Mouse (Mus musculus): ENCODE results near the gene Gm20538.

The Gm20538 gene

DNA sequence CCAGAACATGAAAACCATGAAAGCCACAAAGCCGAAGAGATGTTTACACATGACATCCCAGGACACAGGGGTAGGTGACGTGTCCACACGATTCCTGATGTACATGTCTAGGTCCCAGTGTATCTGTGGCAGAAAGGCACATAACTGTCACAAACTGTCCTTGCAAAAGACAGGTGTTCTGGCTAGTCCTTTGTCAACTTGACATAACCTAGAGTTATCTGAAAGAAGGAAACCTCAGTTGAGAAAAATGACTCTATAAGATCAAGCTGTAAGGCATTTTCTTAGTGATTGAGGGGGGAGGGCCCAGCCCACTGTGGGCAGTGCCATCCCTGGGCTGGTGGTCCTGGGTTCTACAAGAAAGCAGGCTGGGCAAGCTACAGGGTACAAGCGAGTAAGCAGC, at the start of gene Gm20538:
TSS of gene Gm20538 (minus strand) at position 101 of the 400 bp plus-strand sequence.
- no peak for DNase-seq (ENCODE audit: extremely low read depth, insufficient read length, low spot score)

DNA sequence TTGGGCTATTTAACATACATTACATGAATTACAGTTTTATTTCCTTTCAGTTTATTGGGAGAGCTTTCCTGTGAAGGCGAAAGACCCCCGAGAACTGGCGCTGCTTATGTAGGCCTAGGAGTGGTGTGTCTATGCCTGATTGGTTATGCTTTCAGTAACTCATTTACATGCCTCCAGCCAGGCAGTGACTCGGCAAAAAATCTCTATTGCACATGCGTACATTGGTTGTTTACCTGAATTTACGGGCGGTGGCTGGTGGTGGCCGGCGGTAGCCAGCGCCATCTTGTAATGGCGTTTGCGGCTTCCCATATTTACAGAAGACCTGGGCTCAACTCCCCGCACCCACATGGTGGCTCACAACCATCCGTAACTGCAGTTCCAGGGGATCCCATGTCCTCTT, 41.5 kb upstream of the Gm20538 start:
- no peak for DNase-seq (ENCODE audit: extremely low read depth, insufficient read length, low spot score)

DNA sequence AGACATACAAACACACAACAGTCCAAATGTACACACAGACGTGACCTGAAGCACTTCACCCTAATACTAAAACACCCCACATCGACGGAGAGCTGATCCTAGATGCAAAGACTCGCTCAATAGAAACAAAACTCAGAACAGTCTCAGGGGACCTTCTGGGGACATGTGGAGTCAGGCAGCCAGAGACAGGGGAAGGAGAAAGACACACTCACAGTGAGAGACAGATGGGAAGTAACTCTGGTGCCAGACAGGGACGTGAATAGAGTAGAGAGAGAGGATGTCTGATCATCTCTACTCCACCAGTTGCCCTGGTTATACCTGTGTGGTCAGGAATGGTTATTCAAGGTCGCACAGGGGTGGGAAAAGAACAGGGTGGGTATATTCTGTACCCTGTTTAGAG, 39.0 kb upstream of the Gm20538 start:
- DNase-seq (ENCODE audit: extremely low read depth, insufficient read length, low spot score) = no peak

DNA sequence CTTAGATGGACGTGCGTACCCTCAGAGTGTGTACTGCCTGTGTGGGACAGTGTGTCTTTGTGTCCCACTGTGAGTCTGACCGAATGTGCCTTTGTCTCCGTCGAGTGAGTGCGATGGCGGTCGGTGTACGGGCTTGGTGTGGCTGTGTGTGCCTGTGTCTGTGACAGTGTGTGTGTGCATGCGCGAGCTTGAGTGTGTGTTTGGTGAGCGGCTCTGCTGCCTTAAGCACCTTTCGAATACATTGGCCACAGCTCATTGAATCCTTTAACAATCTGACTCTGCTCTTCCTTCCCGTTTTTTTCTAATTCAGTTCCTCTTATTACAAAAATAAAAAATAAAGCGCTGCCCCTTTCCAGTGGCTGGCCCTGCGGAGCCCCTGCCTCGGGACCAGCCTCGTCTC, 38.4 kb upstream of the Gm20538 start:
- no peak for DNase-seq (ENCODE audit: extremely low read depth, insufficient read length, low spot score)

DNA sequence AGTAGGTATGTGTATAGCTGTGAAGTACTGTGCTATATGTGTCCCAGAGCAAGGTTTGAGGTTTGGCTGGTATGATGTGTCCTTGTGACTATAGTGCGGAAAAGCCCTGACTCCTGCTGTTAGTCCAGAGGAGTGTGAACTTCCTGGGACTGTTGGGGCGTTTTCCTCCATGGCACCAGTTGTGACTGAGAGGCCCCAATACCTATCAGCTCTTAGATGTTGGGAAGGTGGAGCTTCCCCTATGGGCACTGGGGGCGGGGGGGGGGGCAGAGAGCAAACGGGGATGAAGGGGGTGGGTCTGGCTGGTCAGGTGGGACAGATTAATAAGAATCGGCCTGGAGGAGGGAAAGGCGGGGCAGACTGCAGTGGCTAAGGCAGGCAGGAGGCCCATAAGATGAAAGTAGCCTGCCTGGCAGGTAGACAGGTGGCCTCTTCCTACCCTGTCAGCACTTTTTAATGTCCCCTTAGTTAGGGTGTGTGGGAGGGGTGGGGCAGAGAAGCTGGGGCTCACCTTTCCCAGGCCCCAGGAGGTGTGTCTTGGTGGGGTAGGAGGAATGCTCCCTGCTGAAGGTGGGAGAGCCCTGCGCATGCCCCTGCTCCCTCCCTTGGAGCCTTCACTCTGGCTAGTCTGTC, 37.1 kb upstream of the Gm20538 start:
- DNase-seq (ENCODE audit: extremely low read depth, insufficient read length, low spot score) = no peak

DNA sequence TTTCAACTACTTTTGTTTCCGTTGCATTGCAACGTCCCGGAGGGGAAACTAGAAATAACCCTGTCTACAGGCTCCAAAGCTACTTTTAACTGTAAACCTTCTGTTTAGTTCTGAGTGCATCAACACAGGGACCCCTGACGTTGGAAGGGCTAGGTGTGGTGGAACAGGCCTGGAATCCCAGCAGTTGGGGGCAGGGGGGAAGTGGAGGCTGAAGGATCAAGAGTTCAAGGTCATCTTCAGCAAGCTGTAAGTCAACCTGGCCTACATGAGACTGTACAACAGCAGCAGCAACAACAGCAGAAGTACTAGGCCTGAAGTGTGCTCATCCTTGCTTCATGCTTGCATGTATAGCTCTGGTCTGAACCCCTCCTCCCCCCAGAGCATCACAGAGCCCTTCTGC, 35.4 kb upstream of the Gm20538 start:
- no peak for DNase-seq (ENCODE audit: extremely low read depth, insufficient read length, low spot score)

DNA sequence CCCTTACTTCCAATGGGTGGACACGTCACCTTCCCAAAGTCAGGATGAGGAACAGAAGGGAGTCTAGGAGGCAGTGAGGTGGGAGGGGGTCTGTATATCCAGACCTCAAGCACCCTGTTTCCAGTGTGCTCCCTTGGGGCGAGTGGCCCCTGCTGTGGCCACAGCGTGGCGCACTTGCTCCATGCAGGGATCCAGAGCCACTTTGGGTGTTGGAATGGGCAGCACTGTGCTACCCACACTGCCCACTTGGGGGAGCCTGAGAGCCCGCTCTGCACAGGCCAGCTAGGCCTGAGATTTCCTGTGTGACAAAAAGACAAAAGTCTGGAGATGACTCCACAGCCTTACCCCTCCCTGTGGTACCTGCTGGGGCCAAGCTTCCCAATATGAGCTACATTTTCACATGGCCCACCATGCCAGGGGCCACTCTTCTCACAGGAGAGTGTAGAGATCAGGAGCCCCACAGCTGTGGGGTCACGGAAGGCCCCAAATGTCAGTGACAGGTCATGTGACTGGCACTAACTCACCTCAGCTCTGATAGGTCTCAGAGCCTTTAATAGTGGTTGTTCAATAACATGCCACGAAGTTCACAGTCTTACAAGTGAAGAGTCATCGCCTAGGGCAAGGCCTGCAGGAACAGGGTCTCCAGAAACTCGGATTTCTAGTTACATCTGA, 30.1 kb upstream of the Gm20538 start:
- peak; percentile 76 for DNase-seq (ENCODE audit: extremely low read depth, insufficient read length, low spot score)

DNA sequence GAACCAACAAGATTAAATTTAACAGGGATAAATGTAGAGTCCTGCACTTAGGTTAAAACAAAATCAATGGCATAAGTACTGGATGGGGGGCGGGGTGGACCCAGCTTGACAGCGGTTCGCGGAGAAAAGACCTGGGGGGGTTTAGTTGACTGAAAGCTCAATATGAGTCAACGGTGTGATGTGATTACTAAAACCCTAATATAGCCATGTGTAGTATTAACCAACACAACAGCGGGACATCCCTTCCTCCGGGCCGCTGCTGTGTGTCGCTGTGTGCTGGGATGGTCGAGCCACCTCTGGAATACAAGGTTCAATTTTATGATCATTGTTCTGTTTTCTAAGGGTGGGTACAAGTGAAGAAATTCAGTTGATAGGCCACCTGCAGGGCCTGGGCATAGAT, 29.5 kb upstream of the Gm20538 start:
- DNase-seq (ENCODE audit: extremely low read depth, insufficient read length, low spot score) = no peak

DNA sequence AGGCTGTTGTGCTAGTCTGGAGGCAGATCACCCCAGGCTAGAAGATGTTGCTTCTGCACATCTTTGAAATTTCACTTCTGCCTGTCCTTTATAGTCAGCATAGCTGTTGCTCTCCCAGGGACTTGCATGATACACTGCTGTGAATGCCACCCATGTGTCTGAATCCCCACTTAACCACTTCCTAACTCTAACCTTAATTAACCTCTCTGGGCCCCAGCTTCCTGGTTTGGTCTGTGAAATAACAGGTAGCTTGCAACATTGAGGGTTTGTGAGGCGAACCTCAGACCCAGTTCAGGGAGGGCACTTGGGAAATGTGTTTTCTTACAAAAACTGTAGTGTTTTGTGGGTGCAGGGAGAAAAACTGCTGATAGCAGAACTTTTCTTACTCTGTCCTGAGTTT, 25.4 kb upstream of the Gm20538 start:
- DNase-seq (ENCODE audit: extremely low read depth, insufficient read length, low spot score) = no peak

DNA sequence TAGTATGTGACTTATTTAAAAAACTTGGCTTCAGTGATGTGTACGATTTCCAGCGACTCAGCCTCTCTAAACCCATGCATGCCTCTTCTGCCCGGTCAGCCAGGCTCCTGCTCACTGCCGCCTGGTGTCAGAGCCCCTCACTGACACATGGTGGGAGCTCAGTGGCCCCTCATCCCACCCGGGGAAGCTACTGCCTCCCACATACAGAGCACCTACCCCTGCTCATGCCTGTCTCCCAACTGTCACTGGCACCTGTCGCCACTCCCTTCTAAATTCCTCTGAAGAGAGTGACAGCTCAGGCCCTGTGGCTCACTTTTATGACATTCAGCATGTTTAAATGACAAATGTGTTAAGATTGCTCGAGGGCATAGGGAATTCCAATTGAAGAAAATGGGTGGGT, 23.6 kb upstream of the Gm20538 start:
- no peak for DNase-seq (ENCODE audit: extremely low read depth, insufficient read length, low spot score)

DNA sequence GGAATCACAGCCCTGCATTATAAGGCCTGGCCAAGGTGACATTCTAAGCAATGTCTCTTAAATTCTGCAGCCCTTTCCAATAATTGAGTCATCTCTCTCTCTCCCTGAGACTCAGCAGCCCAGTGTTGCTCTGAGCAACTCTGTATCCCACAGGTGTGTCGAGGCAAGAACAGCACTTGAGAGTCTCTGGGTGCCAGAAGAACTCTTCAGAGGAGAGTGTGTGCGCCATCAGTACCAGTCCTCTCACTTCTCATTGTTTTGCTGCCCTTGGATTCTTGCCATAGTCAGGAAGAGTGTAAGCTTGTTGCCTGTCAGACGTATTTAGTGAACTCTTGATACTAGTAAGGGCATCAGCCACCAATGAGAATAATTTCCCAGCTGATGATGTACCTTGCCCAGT, 15.1 kb upstream of the Gm20538 start:
- DNase-seq (ENCODE audit: extremely low read depth, insufficient read length, low spot score) = no peak

DNA sequence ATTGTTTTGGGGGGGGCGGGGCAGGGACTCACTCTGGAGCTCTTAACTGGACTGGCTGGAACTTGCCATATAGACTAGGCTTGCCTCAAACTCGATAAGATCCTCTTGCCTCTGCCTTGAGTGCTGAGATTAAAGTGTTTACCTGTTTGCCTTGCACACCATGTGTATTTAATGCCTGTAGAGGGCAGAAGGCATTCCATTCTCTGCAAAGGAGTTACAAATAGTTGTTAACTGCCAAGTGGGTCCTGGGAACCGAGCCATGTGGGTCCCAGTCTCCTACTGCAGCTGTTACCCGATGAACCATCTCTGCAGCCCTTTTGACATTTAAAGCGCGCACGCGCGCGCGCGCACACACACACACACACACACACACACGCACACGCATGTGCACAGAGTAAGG, 11.4 kb upstream of the Gm20538 start:
- no peak for DNase-seq (ENCODE audit: extremely low read depth, insufficient read length, low spot score)

DNA sequence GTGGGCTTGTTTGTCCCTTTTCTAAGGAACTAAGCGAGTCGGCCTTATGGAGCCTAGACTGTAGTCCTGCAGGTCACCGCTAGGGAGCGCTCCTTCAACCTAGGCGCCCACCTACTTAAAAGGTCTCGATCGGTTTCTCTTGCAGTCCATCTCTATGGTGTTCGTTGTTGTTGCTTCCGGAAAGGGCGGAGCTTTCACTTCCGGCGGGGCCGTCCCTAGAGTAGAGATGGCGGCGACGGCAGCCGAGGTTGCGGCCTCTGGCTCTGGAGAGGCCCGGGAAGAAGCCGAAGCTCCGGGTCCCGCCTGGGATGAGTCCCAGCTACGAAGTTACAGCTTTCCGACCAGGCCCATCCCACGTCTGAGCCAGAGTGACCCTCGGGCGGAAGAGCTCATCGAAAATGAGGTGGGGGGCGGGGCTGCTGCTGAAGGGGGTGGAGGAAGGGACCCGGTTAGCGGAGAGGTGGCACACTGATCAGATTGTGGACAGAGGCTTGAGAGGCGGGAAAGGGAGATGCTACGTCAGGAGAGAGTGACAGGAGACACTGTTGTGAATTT, 10.1 kb upstream of the Gm20538 start, which contains the start of gene Hif1an:
TSS of gene Hif1an (plus strand) at position 199 of the 555 bp plus-strand sequence.
- DNase-seq (ENCODE audit: extremely low read depth, insufficient read length, low spot score) = peak; percentile 88

DNA sequence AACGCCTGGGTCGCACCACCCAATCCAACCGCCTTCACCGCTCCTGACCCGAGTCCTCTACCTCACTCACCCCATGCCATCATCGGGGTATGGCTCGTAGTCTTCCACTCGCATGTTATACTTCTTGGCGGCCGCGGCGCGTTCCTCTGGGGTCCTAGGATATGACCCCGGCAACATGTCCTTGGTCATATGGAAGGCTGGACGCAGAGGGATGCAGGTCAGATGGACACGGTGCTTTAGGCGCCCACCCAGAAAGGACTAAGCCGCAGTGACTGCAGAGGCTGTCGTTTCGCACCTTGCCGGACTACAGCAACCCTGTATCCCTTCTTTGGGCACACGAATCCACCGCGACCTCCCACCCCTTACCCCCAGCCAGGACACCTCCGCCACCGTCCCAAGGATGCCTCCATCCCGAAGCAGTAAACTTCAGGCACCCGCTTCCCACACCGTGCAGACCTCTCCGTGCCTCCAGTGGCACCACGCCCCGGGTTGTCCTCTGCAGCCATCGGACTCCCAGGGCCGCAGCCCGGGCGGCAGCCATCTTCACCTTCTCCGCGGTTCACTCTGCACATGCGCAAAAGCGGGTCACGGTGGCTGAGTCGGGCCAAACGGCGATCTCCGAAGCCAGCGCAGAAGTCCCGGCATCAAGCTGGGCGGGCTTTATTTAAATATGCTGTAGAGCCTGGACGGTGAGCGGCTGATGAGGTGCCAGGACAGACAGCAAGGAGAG, 2.4 kb upstream of the Gm20538 start, which contains the start of gene Ndufb8:
TSS of gene Ndufb8 (minus strand) at position 580 of the 730 bp plus-strand sequence.
- DNase-seq (ENCODE audit: extremely low read depth, insufficient read length, low spot score) = peak; percentile 91

DNA sequence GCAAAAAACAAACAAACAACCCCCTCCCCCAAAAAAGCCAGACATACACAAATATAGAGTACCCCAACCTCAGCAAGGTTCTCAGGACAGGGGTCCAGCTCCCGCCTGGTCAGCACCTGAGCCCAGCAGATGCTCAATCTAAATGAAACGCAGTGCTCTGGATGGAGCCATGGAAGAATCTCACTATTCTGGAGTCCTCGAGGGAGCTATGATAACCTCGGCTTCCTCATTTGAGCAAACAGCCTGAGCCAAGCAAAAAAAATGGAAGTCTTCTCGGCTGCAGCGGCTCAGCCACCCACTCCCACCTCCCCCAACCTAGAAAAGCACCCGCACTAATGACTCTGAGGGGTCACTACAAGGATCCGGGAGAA, 1.8 kb upstream of the Gm20538 start:
- DNase-seq (ENCODE audit: extremely low read depth, insufficient read length, low spot score) = peak; percentile 28

DNA sequence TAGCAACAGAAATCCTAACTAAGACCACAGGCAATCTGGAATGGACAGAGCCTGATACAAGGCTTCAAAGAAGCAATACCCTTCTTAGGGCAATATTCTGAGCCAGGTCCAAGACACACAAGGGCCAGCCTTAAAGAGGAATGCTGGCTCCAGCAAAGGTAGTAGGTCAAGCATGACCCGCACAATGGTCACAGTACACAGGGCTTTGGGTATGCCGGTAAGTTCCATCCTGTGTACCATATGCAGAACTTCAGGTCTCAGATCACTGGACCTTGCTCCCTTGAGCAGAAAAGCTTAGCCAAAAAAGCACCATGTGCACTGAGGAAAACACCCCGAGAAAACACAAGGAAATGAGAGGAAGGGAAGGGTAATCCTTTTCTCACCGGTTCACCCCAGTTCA, 655 bp upstream of the Gm20538 start:
- DNase-seq (ENCODE audit: extremely low read depth, insufficient read length, low spot score) = no peak

DNA sequence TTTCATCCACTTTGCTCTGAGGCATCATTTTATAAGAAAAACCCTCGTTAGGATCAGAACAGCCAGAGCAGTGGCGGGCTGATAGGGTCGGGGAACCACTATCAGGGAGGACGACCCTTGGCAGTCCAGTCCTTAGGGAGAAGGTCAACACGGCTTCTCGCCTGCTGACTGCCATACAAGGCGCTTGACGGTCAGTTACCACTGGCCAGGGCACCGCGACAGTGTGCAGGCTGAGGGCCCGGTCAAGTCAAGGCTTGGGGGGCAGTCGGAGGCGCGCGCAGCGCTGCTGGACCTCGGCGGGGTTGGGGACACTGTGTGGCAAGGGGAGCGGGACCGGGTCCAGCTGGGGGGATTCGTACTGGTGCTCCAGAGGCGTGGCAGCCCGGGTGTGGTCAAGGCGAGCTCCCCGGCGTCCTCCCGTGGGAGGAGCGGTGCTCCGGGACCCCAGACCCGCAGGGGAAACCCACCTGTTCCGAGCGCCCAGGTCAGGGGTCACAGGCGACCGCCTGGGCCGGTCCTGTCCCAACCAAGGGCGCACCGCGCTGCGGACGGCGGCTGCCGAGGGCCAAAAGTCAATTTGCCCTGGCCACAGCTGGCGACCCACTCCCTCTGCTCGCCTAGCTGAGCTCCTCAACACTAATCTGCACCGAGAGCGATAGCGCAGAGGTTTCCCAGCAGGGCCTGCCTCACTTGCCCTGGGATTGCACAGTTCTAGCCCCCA, 7.2 kb downstream of the Gm20538 start, which contains the start of gene Sec31b:
TSS of gene Sec31b (minus strand) at position 544 of the 721 bp plus-strand sequence.
- peak; percentile 18 for DNase-seq (ENCODE audit: extremely low read depth, insufficient read length, low spot score)

DNA sequence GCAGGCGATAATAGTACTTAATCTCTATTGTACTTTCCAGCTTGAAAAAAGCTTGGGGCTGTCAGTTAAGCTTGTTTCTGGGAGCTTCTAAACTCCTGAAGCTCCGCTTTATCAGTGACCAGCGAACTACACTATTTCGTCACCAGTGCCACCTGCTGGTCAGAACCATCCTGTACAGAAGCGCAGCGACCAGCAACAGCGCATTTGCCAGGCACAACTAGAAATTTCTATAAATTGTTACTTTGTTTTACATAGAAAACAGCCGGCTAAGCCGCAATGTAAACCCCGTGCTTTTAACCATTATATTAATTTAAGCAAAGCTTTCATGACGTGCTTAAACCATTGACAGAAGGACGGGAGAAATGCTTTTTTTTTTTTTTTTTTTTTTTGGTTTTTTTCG, 7.9 kb downstream of the Gm20538 start:
- DNase-seq (ENCODE audit: extremely low read depth, insufficient read length, low spot score) = peak; percentile 27

DNA sequence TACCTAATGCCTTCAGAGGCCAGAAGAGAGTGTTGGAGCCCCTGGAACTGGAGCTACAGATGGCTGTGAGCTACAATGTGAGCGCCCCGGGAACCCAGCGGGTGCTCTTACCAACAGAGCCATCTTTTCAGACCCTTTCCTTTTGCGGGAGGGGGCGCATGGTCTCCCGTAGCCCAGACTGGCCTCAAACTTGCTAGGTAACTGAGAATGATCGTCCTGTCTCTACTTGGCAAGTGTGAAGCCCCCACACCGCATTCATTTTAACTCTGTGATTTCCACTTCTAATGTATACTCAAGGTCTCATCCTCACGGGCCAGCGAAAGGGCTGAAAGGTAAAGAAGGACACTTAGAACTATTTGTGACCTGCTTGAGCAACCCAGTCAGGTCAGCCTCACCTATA, 8.3 kb downstream of the Gm20538 start:
- DNase-seq (ENCODE audit: extremely low read depth, insufficient read length, low spot score) = no peak

DNA sequence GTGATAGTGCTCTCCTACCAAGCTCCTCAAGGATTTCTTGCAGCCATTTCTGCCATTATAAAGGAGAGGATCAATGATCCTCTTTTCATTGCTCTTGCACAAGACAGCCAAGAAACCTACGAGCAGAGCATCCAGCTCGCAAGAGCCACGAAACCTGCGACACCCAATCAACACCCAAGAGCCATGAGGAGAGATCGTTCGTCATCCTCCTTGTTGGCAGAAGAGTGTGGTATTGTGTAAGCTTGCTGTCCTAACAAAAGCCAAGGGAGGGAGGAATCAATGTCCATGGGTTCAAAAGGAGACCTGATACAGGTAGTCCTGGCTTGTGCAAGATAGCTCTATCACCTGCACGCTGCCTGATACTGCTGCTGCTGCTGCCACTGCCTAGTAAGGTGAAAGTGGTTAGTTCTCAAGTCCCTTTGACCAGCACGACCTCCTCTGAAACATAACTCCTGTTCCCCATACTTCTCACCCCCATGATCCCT, 9.9 kb downstream of the Gm20538 start:
- no peak for DNase-seq (ENCODE audit: extremely low read depth, insufficient read length, low spot score)

DNA sequence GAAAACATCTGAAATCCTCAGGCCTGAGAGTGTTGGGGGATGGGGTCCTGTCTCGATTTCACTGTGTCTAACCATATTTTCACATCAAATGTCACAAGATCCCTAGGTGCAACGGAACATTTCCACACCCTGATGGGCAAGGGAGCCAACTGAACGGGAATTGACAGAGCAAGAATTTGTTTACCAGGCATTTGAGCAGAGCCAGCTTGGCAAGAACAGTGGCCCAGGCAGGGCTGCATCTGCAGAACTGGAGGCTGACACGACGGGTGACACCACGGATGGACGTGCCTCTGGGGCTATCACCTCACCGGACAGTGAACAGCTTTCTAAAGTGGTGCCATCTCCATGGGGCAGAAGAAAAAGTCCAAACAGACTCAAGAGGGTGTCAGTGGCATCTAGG, 15.2 kb downstream of the Gm20538 start:
- DNase-seq (ENCODE audit: extremely low read depth, insufficient read length, low spot score) = no peak
